Mouse (Mus musculus) myocyte (in vitro differentiated cells): Measurements from ENCODE around the gene Npvf.
"Not testable (repeated sequence)": the region's sequence is repeated elsewhere in the genome, so short reads cannot be mapped to it uniquely, and the experiment has no call there.

ENCODE experiments used
- CEBPB ChIP-seq: IDR thresholded peaks from 2 replicates; pipeline ENCODE4 v1.6.1; 2011; ENCODE audit warnings: mild to moderate bottlenecking, moderate library complexity; ENCODE audit not compliant: poor library complexity, insufficient read depth, severe bottlenecking
- E2F4 ChIP-seq: IDR thresholded peaks from one replicate; pipeline ENCODE4 v1.6.1; 2011; ENCODE audit warnings: mild to moderate bottlenecking, control low read depth, moderate library complexity; ENCODE audit not compliant: insufficient read depth
- MAX ChIP-seq: IDR thresholded peaks from one replicate; pipeline ENCODE4 v1.6.1; 2011; ENCODE audit warnings: low read depth, mild to moderate bottlenecking, control low read depth
- MYOD1 ChIP-seq, 3 experiments: IDR thresholded peaks; one replicate each; pipeline ENCODE4 v1.6.1; 2011; ENCODE audit warnings: control low read depth in 2 of 3, low read depth in 2 of 3, mild to moderate bottlenecking in 2 of 3, moderate library complexity in 1 of 3; ENCODE audit not compliant: insufficient read length in 2 of 3, control insufficient read depth in 1 of 3
- MYOG ChIP-seq, 3 experiments: IDR thresholded peaks; one replicate each; pipeline ENCODE4 v1.6.1; 2011; ENCODE audit warnings: control low read depth in 2 of 3, low read depth in 2 of 3, mild to moderate bottlenecking in 2 of 3; ENCODE audit not compliant: insufficient read length in 2 of 3, control insufficient read depth in 1 of 3, insufficient read depth in 1 of 3
- POLR2A ChIP-seq: IDR thresholded peaks from one replicate; pipeline ENCODE4 v1.6.1; 2011; ENCODE audit warnings: low read depth, mild to moderate bottlenecking, control low read depth, moderate library complexity; ENCODE audit not compliant: insufficient read length
- POLR2AphosphoS2 ChIP-seq: IDR thresholded peaks from one replicate; pipeline ENCODE4 v1.6.1; 2011; ENCODE audit warnings: low read depth, control low read depth; ENCODE audit not compliant: insufficient read length
- REST ChIP-seq: IDR thresholded peaks from one replicate; pipeline ENCODE4 v1.6.1; 2011; ENCODE audit warnings: mild to moderate bottlenecking, control low read depth, moderate library complexity; ENCODE audit not compliant: insufficient read depth, insufficient read length
- SRF ChIP-seq: IDR thresholded peaks from one replicate; pipeline ENCODE4 v1.6.1; 2011; ENCODE audit warnings: low read depth; ENCODE audit not compliant: control insufficient read depth, insufficient read length
- TCF12 ChIP-seq: IDR thresholded peaks from one replicate; pipeline ENCODE4 v1.6.1; 2011; ENCODE audit warnings: mild to moderate bottlenecking, control low read depth; ENCODE audit not compliant: poor library complexity, insufficient read depth, severe bottlenecking
- TCF3 ChIP-seq: IDR thresholded peaks from one replicate; pipeline ENCODE4 v1.6.1; 2011; ENCODE audit warnings: low read depth, control low read depth; ENCODE audit not compliant: insufficient read length
- USF1 ChIP-seq: IDR thresholded peaks from one replicate; pipeline ENCODE4 v1.6.1; 2011; ENCODE audit warnings: low read depth, mild to moderate bottlenecking, control low read depth, moderate library complexity

- not testable (repeated sequence) for TF ChIP-seq POLR2A; CEBPB; E2F4; TCF12; POLR2AphosphoS2; USF1; MYOG (IDR thresholded peaks at IDR 0.05; ENCODE audit: control insufficient read depth in 1 of 3, insufficient read depth in 1 of 3, insufficient read length in 2 of 3, low read depth in 2 of 3); MAX; TCF3; MYOD1 (IDR thresholded peaks at IDR 0.05; ENCODE audit: control insufficient read depth in 1 of 3, insufficient read length in 2 of 3, low read depth in 2 of 3); REST; SRF
These were observed 28.1 kb downstream of the Npvf start for GRCm38 (mm10) chr6:50626170-50626569.
